Mouse (Mus musculus) forelimb bud, embryonic 11.5 days (tissue): ENCODE data around the gene Marveld1.
A peak's percentile ranks its signal among the peaks of the same experiment; 100 is the strongest.

Experiments used
- DNase-seq: peaks from one replicate; pipeline ENCODE4 v3.0.0-alpha.2; 2012; ENCODE audit warnings: low read depth, low spot score

The Marveld1 gene

GRCm38 (mm10) chr19:42170025-42170969 lies 23.1 kb downstream of the Marveld1 start:
- DNase-seq: peak; percentile 94

GRCm38 (mm10) chr19:42176841-42177240 lies 29.6 kb downstream of the Marveld1 start:
- no peak for DNase-seq

- no peak for DNase-seq
These were observed 30.3 kb downstream of the Marveld1 start for GRCm38 (mm10) chr19:42177461-42177860.

GRCm38 (mm10) chr19:42179356-42179755 lies 32.2 kb downstream of the Marveld1 start:
- DNase-seq: no peak

- DNase-seq: no peak
These were observed 35.5 kb downstream of the Marveld1 start for GRCm38 (mm10) chr19:42182673-42183072.

- no peak for DNase-seq
These were observed 42.5 kb downstream of the Marveld1 start for GRCm38 (mm10) chr19:42189735-42190134.

GRCm38 (mm10) chr19:42190494-42190893 lies 43.3 kb downstream of the Marveld1 start:
- DNase-seq: peak; percentile 66

- no peak for DNase-seq
These were observed 46.1 kb downstream of the Marveld1 start for GRCm38 (mm10) chr19:42193311-42193710.

- DNase-seq: no peak
These were observed 49.2 kb downstream of the Marveld1 start for GRCm38 (mm10) chr19:42196378-42196777.

- DNase-seq: no peak
These were observed 49.9 kb downstream of the Marveld1 start for GRCm38 (mm10) chr19:42197066-42197465.

- no peak for DNase-seq
These were observed 50.8 kb downstream of the Marveld1 start for GRCm38 (mm10) chr19:42198026-42198425.
